Mouse (Mus musculus) brain, embryonic 14.5 days (tissue): ENCODE measurements around the gene Fam155a.

Experiments
- CTCF ChIP-seq: fragments of 200-500 bp; IDR thresholded peaks from 2 replicates; pipeline ENCODE4 v1.5.1; 2012; ENCODE audit warnings: inconsistent platforms, mild to moderate bottlenecking, moderate library complexity, borderline replicate concordance; ENCODE audit not compliant: insufficient read depth, insufficient read length; ENCODE audit errors: extremely low read depth
- POLR2A ChIP-seq: fragments of 200-500 bp; IDR thresholded peaks from 2 replicates; pipeline ENCODE4 v1.6.1; 2012; ENCODE audit warnings: mild to moderate bottlenecking, inconsistent platforms, borderline replicate concordance; ENCODE audit not compliant: poor library complexity, insufficient read depth, insufficient read length, severe bottlenecking; ENCODE audit errors: extremely low read depth

- TF ChIP-seq POLR2A: no peak
- TF ChIP-seq CTCF: no peak
These were observed 63.5 kb downstream of the Fam155a start for GRCm38 (mm10) chr8:9707433-9707832.
